ENCODE assay signal across 21 mouse cellular contexts in genomic region chr2:152174861-152175260, GRCm38 (mm10). TPM values are rescaled to one million over a fixed set of nuclear protein-coding genes. Genes with fewer than 3 reads are reported as not detected.
"Had no signal": no experiment of that assay in that cellular context is flagged by ENCODE, and none has a peak within 500 bp of the region (broad histone marks: within the 10 kb centered on the region; RNA-seq: fewer than 3 reads in every experiment).

No protein-coding gene starts in this region.

- H3K4me3 ChIP-seq: lung, embryonic 15.5 days; megakaryocyte, embryonic 14.5 days; midbrain, embryonic 13.5 days; midbrain, embryonic 15.5 days; neural tube, embryonic 12.5 days; stomach, embryonic 15.5 days had no signal

- H3K9ac ChIP-seq: liver, postnatal 0 days; lung, embryonic 15.5 days; midbrain, embryonic 13.5 days; midbrain, embryonic 15.5 days; neural tube, embryonic 12.5 days; stomach, embryonic 15.5 days had no signal

- H3K9me3 ChIP-seq: lung, embryonic 15.5 days; midbrain, embryonic 13.5 days; midbrain, embryonic 15.5 days; neural tube, embryonic 12.5 days; stomach, embryonic 15.5 days had no signal

- DNase-seq: liver, postnatal 0 days; lung, adult 2 months; lung, postnatal 14 days; lung, postnatal 36 days; right cerebral cortex, postnatal 25 days; right cerebral cortex, postnatal 4 days; spleen, adult 18-20 months; thymus, adult 2 months; thymus, postnatal 14 days; thymus, postnatal 36 days had no signal

- H3K27me3 ChIP-seq: lung, embryonic 15.5 days; midbrain, embryonic 15.5 days; stomach, embryonic 15.5 days had no signal

- H3K27ac ChIP-seq: lung, embryonic 15.5 days; macrophage; midbrain, embryonic 13.5 days; midbrain, embryonic 15.5 days; neural tube, embryonic 12.5 days; stomach, embryonic 15.5 days; stomach, postnatal 0 days had no signal

- H3K36me3 ChIP-seq: lung, embryonic 15.5 days; midbrain, embryonic 13.5 days; midbrain, embryonic 15.5 days; neural tube, embryonic 12.5 days; stomach, embryonic 15.5 days had no signal

- H3K4me1 ChIP-seq: megakaryocyte, embryonic 14.5 days had no signal

RNA-seq across cellular contexts. Expression of gene Tcf15, which starts 31.5 kb away (rescaled TPM):
- total RNA-seq: midbrain, postnatal 0 days; monocyte, adult 5-6 weeks; neutrophil, adult 5-6 weeks had no signal
- polyA plus RNA-seq: macrophage had no signal
